Mouse (Mus musculus) gonadal fat pad, adult 2 months (tissue): Measurements from ENCODE around the gene Zc3h8. TPM values are rescaled to one million over a fixed set of nuclear protein-coding genes. Genes with fewer than 3 reads are reported as not detected.

Source experiments
- DNase-seq: peaks from one replicate; pipeline ENCODE4 v3.0.0-alpha.2; 2012; ENCODE audit warnings: low read depth
- polyA plus RNA-seq: library from polyadenylated mRNA; depleted of rRNA; stranded (reverse); fragments of >200 nt; gene quantifications from 2 replicates; pipeline ENCODE4 v1.2.3, GENCODE M21; 2012; rRNA removed

Gene Zc3h8
- polyA plus RNA-seq, 1 experiment, result 1.6 TPM

GRCm38 (mm10) chr2:128890661-128891335 lies 53.1 kb downstream of the Zc3h8 start:
- DNase-seq, result no peak

GRCm38 (mm10) chr2:128887866-128888550 lies 55.9 kb downstream of the Zc3h8 start:
- no peak for DNase-seq

- no peak for DNase-seq
These were observed 58.6 kb downstream of the Zc3h8 start for GRCm38 (mm10) chr2:128885225-128885811.

GRCm38 (mm10) chr2:128881236-128881635 lies 62.6 kb downstream of the Zc3h8 start:
- DNase-seq, result no peak

Other genes starting within 250 kb of the Zc3h8 start
- gene Mertk, start 245.1 kb downstream of the Zc3h8 start, polyA plus RNA-seq, result 8.8 and 10.2 TPM in 2 replicates
- gene Tmem87b, start 126.0 kb downstream of the Zc3h8 start, polyA plus RNA-seq, result 24.5 and 26.3 TPM in 2 replicates
- gene Fbln7, start 81.1 kb downstream of the Zc3h8 start, polyA plus RNA-seq, result 3.2 and 4.3 TPM in 2 replicates
- 2.2 and 3.8 TPM in 2 replicates for gene Zc3h6, start 23.3 kb upstream of the Zc3h8 start, polyA plus RNA-seq
- gene Gm10762, start 23.6 kb upstream of the Zc3h8 start, polyA plus RNA-seq, result 3.9 and 4.4 TPM in 2 replicates
- 0.18 and 0.19 TPM in 2 replicates for gene Vinac1, start 104.1 kb upstream of the Zc3h8 start, polyA plus RNA-seq
- gene Ttl, start 121.9 kb upstream of the Zc3h8 start, polyA plus RNA-seq, result 4.8 and 6.4 TPM in 2 replicates
- 17.4 and 18.6 TPM in 2 replicates for gene Polr1b, start 156.9 kb upstream of the Zc3h8 start, polyA plus RNA-seq
- 30.6 and 34.8 TPM in 2 replicates for gene Chchd5, start 185.6 kb upstream of the Zc3h8 start, polyA plus RNA-seq